Mouse (Mus musculus): ENCODE measurements around the gene Wdr20.

GRCm38 (mm10) chr12:110784211-110784610, 46.5 kb downstream of the Wdr20 start:
- no peak for TF ChIP-seq GATA1 (IDR thresholded peaks at IDR 0.05; ENCODE audit: borderline replicate concordance, low read length)
- TF ChIP-seq FLI1 (IDR thresholded peaks at IDR 0.05; ENCODE audit: low read length) = no peak
